9 mouse cellular contexts compared by ENCODE assay signal in the genomic region with DNA sequence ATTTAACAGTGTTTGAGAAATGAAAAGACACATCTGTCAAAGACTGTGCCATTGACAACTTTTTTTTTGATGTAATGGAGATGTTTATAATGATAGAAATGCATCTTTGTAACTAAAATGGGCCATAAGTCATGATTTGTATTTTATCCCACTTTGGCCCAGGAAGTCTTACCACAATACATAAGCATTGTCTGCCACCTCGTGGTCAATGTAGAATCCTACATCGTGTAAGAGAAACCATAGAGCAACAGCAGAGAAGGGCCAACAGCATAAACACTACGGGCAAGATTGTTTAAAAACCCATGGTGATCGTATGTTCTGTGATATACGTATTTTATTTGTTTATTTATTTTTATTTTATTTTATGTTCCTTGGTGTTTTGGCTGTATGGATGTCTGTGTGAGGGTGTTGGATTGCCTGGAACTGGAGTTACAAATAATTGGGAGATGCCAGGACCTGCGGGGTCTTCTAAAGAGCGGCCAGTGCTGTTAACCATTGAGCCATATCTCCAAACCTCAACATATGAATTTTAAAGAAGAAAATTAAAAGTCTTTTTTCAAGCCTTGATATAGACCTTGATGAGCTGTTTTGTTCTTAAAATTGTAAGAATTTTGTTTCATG. TPM values are rescaled to one million over a fixed set of nuclear protein-coding genes. Genes with fewer than 3 reads are reported as not detected.
A peak's percentile ranks its signal among the peaks of the same experiment; 100 is the strongest.
DNase-seq lines count a peak whose midpoint lies in the region; ATAC-seq and TF ChIP-seq lines count a peak whose summit lies in the region.
"Had no signal": no experiment of that assay in that cellular context is flagged by ENCODE, and none has a peak within 500 bp of the region (broad histone marks: within the 10 kb centered on the region; RNA-seq: fewer than 3 reads in every experiment).

No protein-coding gene starts in this region.

- TF ChIP-seq CTCF in forebrain, postnatal 0 days (IDR thresholded peaks at IDR 0.05; ENCODE audit: low read depth) = peak; percentile 92
- TF ChIP-seq CTCF in left cerebral cortex, adult 2 months (IDR thresholded peaks at IDR 0.05) = peak; percentile 89

- WGBS in forebrain, postnatal 0 days = 44% methylated on average over 7 of the region's 7 CpGs
- 30% methylated on average over 7 of the region's 7 CpGs for WGBS in intestine, embryonic 14.5 days
- 53% methylated on average over 7 of the region's 7 CpGs for whole genome bisulfite sequencing in midbrain, embryonic 13.5 days
- WGBS in stomach, embryonic 15.5 days = 34% methylated on average over 7 of the region's 7 CpGs

- H3K9ac ChIP-seq in forebrain, postnatal 0 days = no peak overlapping the region
- H3K9ac ChIP-seq in intestine, embryonic 14.5 days (ENCODE audit: low read length) = no peak overlapping the region
- H3K9ac ChIP-seq in midbrain, embryonic 13.5 days (replicated peaks) = no peak overlapping the region
- no peak overlapping the region for H3K9ac ChIP-seq in stomach, embryonic 15.5 days

- H3K27me3 ChIP-seq in forebrain, postnatal 0 days (ENCODE audit: insufficient read depth, low read length) = no peaks in the 10 kb centered on the region
- no peaks in the 10 kb centered on the region for H3K27me3 ChIP-seq in intestine, embryonic 14.5 days (replicated peaks; ENCODE audit: control insufficient read depth, insufficient read depth, low read length)
- H3K27me3 ChIP-seq in midbrain, embryonic 13.5 days = no peaks in the 10 kb centered on the region
- no peaks in the 10 kb centered on the region for H3K27me3 ChIP-seq in stomach, embryonic 15.5 days (replicated peaks)

- DNase-seq in urinary bladder, postnatal 14 days (ENCODE audit: low spot score) = peak; percentile 67
- no peak for DNase-seq in urinary bladder, adult 2 months (ENCODE audit: low spot score)
- peak; percentile 59 to 73 for DNase-seq in cerebellum, adult 18-20 months
- peak; percentile 88 for DNase-seq in forebrain, postnatal 0 days
- DNase-seq in intestine, embryonic 14.5 days (ENCODE audit: low spot score) = peak; percentile 59
- peak; percentile 59 to 61 for DNase-seq in left cerebral cortex, adult 2 months (ENCODE audit: extremely low spot score in 1 of 2, low spot score in 2 of 2)

- no peaks in the 10 kb centered on the region for H3K9me3 ChIP-seq in forebrain, postnatal 0 days (ENCODE audit: low read length)
- no peaks in the 10 kb centered on the region for H3K9me3 ChIP-seq in intestine, embryonic 14.5 days (ENCODE audit: control insufficient read depth, low read length)
- no peaks in the 10 kb centered on the region for H3K9me3 ChIP-seq in midbrain, embryonic 13.5 days
- H3K9me3 ChIP-seq in stomach, embryonic 15.5 days = no peaks in the 10 kb centered on the region

- H3K27ac ChIP-seq in forebrain, postnatal 0 days (ENCODE audit: low read depth, low read length) = no peak overlapping the region
- no peak overlapping the region for H3K27ac ChIP-seq in intestine, embryonic 14.5 days (ENCODE audit: low read depth)
- no peak overlapping the region for H3K27ac ChIP-seq in left cerebral cortex, adult 2 months
- no peak overlapping the region for H3K27ac ChIP-seq in midbrain, embryonic 13.5 days
- no peak overlapping the region for H3K27ac ChIP-seq in stomach, embryonic 15.5 days

- peak; percentile 94 for ATAC-seq in forebrain, postnatal 0 days
- no peak; the same call in 1 of the 2 replicates for ATAC-seq in intestine, embryonic 14.5 days (replicated peaks; ENCODE audit: low FRiP score, low TSS enrichment, low read depth)
- ATAC-seq in midbrain, embryonic 13.5 days = peak; percentile 85
- ATAC-seq in stomach, embryonic 15.5 days (ENCODE audit: insufficient read depth, low FRiP score, low read depth) = peak; percentile 63; the same call in 1 of the 2 replicates

- no peaks in the 10 kb centered on the region for H3K4me1 ChIP-seq in forebrain, postnatal 0 days (ENCODE audit: insufficient read depth)
- H3K4me1 ChIP-seq in intestine, embryonic 14.5 days (replicated peaks; ENCODE audit: control insufficient read depth, insufficient read depth, low read length) = no peaks in the 10 kb centered on the region
- H3K4me1 ChIP-seq in midbrain, embryonic 13.5 days (replicated peaks) = no peaks in the 10 kb centered on the region
- no peaks in the 10 kb centered on the region for H3K4me1 ChIP-seq in stomach, embryonic 15.5 days

- H3K4me3 ChIP-seq in forebrain, postnatal 0 days (ENCODE audit: low read depth, low read length) = no peak overlapping the region
- no peak overlapping the region for H3K4me3 ChIP-seq in intestine, embryonic 14.5 days (ENCODE audit: low read depth, low read length)
- H3K4me3 ChIP-seq in left cerebral cortex, adult 2 months = no peak overlapping the region
- H3K4me3 ChIP-seq in midbrain, embryonic 13.5 days (replicated peaks) = no peak overlapping the region
- no peak overlapping the region for H3K4me3 ChIP-seq in stomach, embryonic 15.5 days (replicated peaks)
- H3K4me3 ChIP-seq: myocyte had no signal

- H3K4me2 ChIP-seq in forebrain, postnatal 0 days (ENCODE audit: low read depth) = no peak overlapping the region
- H3K4me2 ChIP-seq in intestine, embryonic 14.5 days (ENCODE audit: low read length) = no peak overlapping the region
- H3K4me2 ChIP-seq in midbrain, embryonic 13.5 days (replicated peaks) = no peak overlapping the region
- no peak overlapping the region for H3K4me2 ChIP-seq in stomach, embryonic 15.5 days

- intact Hi-C loops in left cerebral cortex, adult 2 months (cut with DNase I) = loop anchor here (1.0 to 2.0 kb wide), 3 partner anchors 160 to 408 kb away; no protein-coding TSS in a partner anchor

- no peaks in the 10 kb centered on the region for H3K36me3 ChIP-seq in forebrain, postnatal 0 days (ENCODE audit: insufficient read depth)
- no peaks in the 10 kb centered on the region for H3K36me3 ChIP-seq in intestine, embryonic 14.5 days (ENCODE audit: control insufficient read depth, insufficient read depth, low read length)
- H3K36me3 ChIP-seq in midbrain, embryonic 13.5 days = no peaks in the 10 kb centered on the region
- no peaks in the 10 kb centered on the region for H3K36me3 ChIP-seq in stomach, embryonic 15.5 days

RNA-seq across cellular contexts. Expression of a gene that starts 28.2 kb away (rescaled TPM):
- 4.7 and 7.1 TPM in 2 replicates for polyA plus RNA-seq in urinary bladder, adult 2 months (2012; rRNA removed)
- total RNA-seq in forebrain, postnatal 0 days (2014; rRNA removed) = 12.7 and 17.5 TPM in 2 replicates
- polyA plus RNA-seq in forebrain, postnatal 0 days (2015; fragmentation: Nextera tagmentation; extraction: Ambion mirVana) = 10.7 and 12.2 TPM in 2 replicates
- polyA plus RNA-seq in intestine, embryonic 14.5 days (2014; fragmentation: Nextera tagmentation; extraction: Ambion mirVana) = 13.0 and 13.5 TPM in 2 replicates
- 10 to 100 TPM; 11.1 to 11.9 TPM for total RNA-seq in left cerebral cortex, adult 2 months (2021)
- 11.1 and 11.5 TPM in 2 replicates for polyA plus RNA-seq in midbrain, embryonic 13.5 days (2015; fragmentation: Nextera tagmentation; extraction: Ambion mirVana)
- polyA plus RNA-seq in stomach, embryonic 15.5 days (2015; fragmentation: Nextera tagmentation; extraction: Ambion mirVana) = 12.0 and 12.2 TPM in 2 replicates
